Mouse (Mus musculus): ENCODE measurements around the gene Elof1. TPM values are rescaled to one million over a fixed set of nuclear protein-coding genes. Genes with fewer than 3 reads are reported as not detected.
"Not testable (repeated sequence)": the region's sequence is repeated elsewhere in the genome, so short reads cannot be mapped to it uniquely, and the experiment has no call there.

Gene Elof1
- 10 to 100 TPM; 37.9 to 39.1 TPM for total RNA-seq (2021)
- long read RNA-seq, experiment 1, transcript Elof1-201 (3 exons, 888 nt), result major isoform, 37 of 43 reads
- long read RNA-seq, experiment 1, partial matches to known transcripts, result 0 of 43 reads
- long read RNA-seq, experiment 1, other reads (novel, unspliced or antisense), result 0 of 43 reads
- long read RNA-seq, experiment 2, transcript Elof1-201 (3 exons, 888 nt), result major isoform, 33 of 40 reads
- long read RNA-seq, experiment 2, partial matches to known transcripts, result 0 of 40 reads
- long read RNA-seq, experiment 2, other reads (novel, unspliced or antisense), result 2 of 40 reads

DNA sequence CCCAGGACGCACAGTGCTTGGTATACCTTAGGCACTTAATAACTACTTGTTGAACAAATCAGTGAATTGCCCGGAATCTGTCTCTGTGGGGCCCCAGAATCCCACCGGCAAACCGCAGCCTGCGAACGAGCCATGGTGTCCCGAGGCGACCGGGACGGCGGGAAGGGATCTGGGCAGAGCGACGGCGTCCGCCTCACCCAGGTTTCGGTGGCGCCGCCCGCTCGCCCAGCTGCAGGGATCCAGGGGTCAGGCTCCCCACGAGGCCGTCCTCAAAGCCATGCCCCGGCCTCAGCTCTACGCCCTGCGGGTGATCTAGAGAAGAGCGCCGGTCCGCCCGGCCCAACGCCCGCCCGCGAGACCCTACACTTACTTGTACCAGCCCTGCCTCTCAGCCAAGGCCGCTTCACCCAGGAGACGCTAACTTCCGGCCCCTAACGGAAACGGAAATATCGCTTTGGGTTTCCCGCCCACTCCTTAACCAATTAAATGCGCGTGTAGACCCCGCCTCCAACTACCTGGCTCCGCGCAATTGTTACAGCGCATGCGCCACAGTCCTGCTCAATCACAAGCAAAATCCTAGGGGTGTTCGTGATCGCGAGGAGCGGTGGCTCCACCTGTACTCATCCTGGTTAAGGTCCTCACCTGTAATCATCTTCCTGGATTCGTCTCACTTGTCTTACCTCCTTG, at the start of gene Elof1:
Gene Elof1, minus strand, starts transcription at position 433 of the 687 bp plus-strand sequence.
- DNase-seq (ENCODE audit: low spot score), result peak; percentile 94

DNA sequence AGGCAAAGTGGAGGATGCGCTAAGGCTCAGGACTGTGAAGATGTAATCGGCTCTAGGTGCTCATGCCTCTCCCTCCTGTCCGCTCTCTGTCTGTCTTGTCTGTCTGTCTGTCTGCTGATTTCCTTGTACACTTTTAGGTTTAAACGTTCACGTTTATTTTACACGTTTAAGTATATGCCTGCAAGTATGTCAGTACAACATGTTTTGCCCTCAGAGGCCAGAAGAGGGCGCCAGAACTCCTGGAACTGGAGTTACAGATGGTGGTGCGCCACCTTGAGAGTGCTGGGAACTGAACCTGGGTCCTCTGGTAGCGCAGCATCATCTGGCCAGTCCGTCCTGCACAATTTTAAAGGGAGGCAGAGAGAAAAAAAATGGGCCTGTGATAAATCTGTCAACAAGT, 49.7 kb upstream of the Elof1 start:
- DNase-seq (ENCODE audit: low spot score), result no peak

DNA sequence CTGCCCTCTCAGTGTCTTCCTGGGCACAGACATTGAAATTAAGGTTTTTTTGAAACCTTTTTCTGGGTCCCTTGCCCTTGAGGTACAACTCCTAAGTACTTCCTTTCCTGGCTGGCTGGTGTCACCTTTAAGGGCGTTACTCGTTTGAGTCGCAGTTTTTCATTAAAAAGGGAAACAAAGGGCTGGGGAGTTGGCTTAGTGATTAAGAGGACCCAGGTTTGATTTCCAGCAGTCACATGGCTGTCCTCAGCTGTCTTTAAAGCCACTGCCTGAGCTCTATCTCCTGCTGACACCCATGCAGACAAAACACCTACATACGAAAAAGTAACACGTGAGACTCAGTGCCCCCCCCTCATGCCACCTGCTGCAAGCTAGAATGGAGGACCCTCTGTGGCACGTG, 49.0 kb upstream of the Elof1 start:
- DNase-seq (ENCODE audit: low spot score), result no peak

DNA sequence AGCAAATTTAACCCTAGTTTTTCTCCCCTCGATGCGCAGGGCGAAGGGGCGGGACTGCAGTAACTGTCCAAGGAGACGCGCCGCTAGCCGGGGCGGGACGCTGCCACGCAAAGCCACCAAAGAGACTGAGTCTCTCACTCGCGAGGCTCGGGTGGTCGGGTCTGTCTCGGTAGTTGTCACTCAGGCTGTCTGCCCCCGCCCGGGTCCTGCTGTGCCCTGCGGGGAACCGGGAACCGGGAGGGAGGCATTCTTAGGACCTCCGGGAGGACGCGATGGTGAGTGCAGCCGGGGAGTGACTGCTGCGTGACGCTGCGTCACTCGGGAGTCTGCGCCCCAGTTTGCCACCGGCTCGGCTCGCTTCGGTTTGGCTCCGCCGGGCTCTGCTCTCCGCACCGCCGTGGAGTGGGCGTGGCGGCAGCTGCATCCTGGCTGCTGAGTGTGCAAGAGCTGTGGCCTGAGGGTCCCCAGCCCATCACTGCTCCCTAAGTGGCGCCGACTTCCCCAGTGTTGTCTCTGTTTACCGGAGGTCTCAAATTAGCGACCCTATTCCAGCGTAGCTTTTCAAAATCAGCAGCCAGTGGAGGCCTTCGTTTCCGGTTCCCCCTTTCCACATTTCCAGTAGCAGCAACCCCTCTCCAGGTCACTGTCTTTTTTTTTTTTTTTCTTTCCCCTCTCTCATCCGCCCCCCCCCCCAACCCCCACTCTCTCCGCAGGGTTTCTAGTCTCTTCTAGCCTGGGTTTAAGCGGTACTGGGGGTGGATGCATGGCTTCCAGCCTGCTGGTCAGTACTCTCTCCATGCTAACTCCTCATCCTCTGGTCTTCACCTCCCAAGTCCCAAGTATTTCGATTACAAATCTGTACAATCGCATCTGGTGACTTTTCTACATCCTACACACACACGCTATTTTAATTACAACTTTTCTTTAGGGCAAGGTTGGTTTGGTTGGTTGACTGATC, 48.0 kb upstream of the Elof1 start:
- DNase-seq (ENCODE audit: low spot score), result no peak

DNA sequence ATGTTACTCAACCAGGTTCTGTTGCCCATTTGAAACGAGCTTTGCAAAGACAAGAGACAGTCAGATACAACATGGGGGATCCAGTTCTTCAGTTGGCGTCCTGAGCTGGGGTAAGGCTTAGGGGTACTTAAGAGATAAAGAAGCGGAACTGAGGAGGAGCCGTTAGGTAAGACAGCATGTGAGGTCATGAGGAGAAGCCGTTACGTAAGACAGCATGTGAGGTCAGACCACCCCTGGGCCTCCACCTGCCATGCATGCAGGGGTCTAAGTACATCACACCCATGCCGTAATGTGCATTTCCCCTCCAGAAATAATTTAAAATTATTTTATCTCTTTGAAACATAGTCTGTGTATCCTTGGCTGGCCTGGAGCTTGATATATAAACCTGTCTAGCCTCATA, 45.9 kb upstream of the Elof1 start:
- no peak for DNase-seq (ENCODE audit: low spot score)

DNA sequence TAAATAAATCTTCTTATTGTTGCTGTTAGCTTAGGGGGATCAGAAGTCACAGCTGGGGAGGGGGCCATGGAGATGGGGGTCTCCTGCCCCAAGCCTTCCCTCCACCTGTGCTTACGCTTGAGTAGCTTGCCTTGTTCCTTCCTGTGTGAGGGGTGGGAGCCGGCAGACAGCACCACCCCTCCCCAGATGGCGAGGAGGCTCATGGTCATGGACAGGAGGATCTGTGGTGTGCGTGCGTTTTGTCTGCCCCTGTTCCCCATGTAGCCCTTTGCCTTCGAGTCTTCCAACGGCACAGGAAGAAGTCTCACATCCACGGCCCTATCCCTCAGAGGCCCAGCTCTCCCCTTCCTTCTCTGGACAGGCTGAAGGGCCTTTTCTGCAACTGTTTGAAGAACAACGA, 45.3 kb upstream of the Elof1 start:
- DNase-seq (ENCODE audit: low spot score), result no peak

DNA sequence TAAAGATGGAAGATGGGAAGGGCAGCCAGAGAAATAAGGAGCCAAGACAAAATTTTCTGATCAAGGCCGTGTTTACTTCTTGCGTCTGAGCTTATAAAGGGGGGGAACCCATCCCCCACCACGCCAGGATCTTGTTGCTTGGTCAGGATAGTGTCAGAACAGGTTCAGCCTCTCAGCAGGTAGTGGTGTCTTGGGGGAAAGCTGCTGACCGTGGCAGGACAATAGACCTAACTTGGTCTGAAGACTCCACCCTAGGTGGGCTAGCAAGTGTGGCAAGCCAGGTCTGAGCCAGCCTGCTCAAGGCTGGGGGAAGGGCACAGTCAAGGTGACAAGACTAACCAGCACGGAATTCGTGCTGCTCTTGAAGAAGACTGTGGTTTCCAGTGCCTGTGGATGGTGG, 44.3 kb upstream of the Elof1 start:
- no peak for DNase-seq (ENCODE audit: low spot score)

DNA sequence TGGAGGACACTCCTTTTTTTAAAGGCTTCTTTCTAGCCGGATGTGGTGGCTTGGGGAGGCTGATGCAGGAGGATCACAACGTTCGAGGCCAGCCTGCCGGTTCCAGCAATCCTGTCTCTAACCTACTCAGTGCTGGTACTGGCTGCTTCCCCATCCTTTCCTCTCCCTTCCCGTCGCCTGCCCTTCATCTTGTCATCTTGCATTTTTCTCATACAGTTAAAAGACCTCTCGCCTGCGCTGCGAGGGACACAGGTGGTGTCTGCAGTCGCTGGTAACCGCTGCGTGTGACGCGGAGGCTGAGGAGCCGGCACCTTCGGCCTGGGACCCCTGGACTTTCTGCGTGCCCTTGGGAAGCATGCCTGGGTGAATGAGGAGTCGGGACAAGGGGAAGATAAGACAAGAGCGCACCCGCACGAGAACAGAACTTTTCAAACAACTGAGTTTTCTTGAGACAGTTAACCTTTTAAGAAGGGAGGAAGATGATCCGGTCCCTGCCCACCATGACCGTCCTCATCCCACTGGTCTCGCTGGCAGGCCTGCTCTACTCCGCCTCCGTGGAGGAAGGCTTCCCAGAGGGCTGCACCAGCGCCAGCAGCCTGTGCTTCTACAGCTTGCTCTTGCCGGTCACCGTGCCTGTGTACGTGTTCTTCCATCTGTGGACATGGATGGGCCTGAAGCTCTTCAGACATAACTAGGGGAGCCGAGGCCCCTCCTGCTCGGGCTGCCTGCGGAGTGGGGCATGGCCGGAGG, 40.7 kb upstream of the Elof1 start:
- DNase-seq (ENCODE audit: low spot score), result no peak

DNA sequence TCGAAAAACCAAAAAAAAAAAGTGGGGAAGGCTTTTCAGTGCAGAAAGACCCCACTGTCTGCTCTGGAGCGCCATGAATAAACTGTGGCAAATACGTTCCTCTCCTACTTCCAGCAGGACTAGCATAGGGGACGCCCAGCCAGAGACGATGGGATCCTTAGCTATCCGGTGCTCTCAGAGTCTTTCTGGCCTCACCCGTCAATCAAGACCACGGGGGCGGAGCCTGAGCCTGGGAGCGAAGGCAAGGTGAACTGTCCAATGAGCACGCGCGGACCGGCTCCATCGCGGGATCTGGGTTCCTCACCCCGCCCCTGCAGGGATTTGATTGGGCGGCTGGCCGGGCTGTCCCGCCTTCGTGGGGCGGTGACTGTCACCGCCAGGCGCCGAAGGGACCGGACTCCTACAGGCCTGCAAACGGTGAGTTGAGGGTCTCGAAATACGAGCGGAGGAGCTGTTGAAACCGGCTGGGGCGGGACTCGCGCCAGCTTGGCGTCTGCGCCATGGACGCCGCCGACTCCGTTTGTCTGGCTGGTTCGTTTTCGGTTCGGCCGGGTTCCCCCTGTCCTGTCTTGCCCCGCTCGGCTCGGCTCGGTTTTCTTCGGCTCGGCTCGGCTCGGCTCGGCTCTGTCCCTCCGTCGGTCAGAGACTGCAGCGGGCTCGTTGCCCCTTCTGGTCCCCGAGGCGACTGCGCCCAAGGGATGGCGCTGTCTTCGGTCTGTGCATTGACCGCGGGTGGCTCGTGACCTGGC, 39.7 kb upstream of the Elof1 start, which contains the start of gene Pigyl:
Gene Pigyl, plus strand, starts transcription at position 350 of the 749 bp plus-strand sequence.
- peak; percentile 99 for DNase-seq (ENCODE audit: low spot score)

DNA sequence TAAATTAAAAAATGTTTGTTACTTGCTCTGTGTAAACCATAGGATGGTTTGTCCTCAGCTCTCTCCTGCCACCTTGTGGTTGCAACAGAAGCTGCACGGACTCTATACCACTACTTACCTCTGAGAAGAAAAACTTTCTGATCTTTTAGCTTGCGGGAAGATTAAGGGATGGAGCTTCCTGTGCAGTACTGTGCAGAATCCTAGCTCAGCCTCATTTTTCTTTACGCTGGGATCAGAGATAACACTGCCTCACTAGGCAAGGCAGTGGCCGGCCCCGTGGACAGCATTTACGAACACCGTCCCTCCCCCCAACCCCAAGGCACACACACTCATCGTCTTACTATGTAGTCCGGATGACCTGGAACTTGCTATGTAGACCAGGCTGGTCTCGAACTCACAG, 38.6 kb upstream of the Elof1 start:
- DNase-seq (ENCODE audit: low spot score), result peak; percentile 59

DNA sequence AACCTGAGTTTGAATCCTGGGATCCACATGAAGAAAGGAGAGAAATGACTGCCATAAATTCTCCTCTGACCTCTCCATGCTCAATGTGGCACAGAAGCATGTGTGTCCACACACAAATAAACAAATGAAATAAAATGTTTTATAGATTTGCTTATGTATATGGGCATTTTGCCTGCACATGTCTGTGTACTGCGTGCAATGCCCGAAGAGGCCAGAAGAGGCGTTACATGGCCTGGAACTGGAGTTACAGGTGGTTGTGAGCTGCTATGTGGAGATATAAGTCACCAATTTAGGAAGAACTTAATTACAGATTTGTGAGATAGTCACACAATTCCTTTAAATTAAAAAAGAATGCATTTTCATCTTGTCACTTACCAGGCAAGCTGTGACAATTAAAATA, 36.8 kb upstream of the Elof1 start:
- DNase-seq (ENCODE audit: low spot score), result no peak

DNA sequence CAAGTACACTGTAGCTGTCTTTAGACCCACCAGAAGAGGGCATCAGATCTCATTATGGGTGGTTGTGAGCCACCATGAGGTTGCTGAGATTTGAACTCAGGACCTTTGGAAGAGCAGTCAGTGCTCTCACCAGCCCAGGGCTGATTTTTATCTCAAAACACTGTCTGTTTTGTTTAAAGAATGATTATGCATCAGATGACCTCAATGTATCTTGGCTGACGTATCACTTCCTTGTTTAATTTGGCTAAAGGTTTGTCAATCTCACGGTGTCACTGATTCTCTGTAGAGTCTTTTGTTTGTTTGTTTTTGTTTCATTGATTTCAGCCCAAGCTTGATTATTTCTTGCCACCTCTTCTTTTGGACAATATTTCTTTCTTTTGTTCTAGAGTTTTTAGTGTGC, 34.0 kb upstream of the Elof1 start:
- DNase-seq (ENCODE audit: low spot score), result no peak

DNA sequence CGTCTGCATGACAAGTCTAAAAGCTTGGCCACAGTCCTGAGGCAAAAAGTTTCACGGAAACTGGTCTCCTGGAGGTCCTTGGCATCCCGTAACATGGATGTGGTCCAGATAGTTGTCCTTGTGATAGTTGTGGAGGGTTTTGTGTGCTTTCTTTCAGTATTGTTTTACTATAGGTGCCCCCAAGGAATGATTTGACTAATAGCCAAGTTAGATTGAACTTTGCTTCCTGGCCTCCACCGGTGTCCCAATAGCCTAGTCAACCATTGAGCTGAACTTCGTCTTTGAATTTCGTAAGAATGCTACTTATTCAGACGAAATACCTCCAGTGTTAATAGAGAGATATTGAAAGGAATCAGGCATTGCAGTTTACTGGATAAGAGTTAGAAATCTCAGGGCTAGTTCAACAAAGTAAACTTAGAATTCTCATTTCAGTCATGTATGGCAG, 33.3 kb upstream of the Elof1 start:
- not testable (repeated sequence) for DNase-seq (ENCODE audit: low spot score)

DNA sequence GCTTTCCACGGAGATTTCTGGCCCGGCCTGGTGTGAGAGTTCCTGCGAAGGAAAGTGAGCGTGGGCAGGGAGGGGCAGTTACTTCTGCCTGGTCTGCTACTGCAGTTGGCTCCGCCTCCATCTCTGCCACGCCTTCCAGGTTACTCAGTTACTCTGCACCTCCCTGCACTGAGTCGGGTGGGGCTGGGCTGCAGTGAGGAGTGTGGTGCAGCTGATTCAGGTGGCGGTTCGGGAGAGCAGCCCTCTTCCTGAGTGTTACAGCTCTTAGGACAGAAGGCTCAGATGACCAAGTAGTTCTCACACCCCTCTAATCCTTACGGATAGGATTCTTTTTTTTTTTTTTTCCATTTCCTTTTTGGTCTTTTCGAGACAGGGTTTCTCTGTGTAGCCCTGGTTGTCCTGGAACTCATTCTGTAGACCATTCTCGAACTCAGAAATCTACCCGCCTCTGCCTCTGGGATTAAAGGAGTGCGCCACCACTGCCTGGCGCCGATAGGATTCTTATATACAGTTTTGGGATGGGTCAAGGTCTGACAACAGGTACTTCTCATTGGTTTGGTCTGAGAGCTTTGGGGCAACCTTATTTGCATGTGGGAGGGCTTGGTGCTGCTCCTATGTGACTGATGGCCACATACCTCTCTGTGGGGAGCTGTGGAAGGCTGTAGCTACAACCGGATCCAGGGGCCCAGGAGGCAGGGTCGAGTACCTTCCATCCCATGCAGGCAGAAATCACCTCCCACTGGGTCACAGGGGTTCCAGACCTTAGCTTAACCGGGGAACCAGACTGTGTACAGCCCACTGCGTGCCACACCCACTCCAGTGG, 32.7 kb upstream of the Elof1 start:
- no peak for DNase-seq (ENCODE audit: low spot score)

DNA sequence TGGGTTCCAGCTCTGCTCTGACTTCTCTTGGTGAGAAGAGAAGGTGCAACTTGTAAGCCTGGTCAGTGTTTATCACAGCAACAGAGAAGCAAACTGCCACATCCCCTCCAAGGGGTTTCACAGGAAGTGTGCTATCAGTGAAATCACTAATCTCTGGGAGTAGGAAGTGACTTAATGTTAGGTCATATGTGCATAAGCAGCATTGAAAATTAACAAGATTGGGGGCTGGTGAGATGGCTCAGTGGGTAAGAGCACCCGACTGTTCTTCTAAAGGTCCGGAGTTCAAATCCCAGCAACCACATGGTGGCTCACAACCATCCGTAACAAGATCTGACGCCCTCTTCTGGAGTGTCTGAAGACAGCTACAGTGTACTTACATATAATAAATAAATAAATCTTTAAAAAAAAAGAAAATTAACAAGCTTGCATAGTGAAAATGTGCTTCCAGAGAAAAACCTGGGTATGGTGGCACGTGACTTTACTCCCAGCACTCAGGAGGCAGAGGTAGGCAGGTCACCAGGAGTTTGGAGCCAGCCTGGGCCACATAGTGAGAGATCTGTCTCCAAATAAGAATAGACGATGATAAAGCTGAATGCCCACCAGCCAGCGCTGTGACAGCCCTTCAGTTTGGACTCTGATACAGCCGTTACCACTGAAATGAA, 27.5 kb upstream of the Elof1 start:
- DNase-seq (ENCODE audit: low spot score), result no peak

DNA sequence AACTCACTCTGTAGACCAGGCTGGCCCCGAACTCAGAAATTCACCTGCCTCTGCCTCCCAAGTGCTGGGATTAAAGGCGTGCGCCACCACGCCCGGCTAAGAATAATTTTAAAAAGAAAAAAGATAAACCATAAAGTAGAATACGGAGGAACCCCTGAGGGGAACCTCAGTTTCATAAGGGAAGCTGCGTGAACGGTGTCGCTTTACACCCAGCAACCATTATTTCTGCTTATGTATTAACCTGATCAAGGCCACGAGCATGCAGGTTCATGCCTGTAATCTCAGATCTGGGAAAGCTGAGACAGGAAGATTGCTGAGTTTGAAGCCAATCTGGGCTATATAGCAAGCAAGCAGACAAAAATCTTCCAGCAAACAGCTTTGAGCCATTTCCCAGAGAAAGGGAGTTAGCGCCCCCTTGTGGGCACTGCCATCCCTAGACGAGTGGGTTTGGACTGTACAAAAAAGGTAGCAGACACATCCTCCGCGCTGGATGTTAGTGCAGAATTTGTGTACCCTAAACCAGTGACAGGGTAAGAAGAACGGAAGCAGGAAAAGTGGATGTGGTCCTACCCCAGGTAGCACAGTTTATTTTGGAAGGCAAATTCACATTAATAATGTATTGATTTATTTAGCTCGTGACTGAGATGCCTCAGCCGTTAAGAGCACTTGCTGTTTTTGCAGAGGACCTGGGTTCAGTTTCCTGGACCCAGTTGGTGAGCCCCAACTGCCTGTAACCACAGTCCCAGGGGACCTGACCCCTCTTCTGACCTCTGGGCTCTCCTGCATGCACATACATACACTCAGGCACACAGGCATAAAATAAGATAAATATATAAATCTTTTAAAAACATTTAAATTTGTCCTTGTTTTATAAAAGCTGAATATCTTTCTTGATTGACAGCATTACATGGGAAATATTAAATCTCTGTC, 26.4 kb upstream of the Elof1 start:
- peak; percentile 82 for DNase-seq (ENCODE audit: low spot score)

DNA sequence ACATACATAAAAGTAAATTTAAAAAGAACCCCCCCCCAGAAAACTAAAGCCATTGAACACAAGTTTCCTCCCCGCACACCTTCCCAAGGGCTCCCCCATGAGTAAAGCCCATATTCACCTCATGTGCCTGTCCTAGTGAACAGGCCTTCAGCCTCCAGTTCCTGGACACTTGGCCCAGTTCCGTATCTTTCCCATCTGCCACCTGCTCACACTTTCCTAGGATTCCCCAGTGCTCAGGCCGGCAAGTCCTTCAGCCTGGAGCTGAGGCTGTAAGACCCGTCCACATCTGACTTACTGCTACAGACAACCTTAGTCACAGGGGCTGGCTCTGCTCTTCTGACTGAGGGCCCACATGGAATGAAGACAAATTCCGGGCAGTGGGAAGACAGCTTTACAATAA, 22.8 kb upstream of the Elof1 start:
- no peak for DNase-seq (ENCODE audit: low spot score)

DNA sequence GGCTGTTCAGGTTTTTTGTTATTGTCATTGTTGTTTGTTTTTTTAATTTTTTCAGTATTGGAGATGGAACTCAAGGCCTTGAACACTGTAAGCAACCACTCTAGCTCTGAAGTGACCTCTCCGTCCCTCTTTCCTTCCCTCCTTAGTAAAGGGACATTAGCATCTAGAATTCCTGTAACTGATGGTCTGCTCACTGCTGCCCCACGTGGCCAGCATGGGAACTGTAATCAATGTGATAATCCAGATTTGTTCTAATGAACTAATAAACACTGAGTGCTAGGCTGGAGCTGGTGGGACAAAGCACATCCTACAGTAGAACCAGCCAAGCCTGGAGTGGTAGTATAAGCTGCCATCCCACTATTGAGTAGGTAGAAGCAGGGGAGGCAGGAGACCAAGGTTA, 21.5 kb upstream of the Elof1 start:
- DNase-seq (ENCODE audit: low spot score), result no peak

Data from gastrocnemius, adult 18-20 months (tissue).